Mouse (Mus musculus) G1E (cell line): ENCODE results near the gene Siae. TPM values are rescaled to one million over a fixed set of nuclear protein-coding genes. Genes with fewer than 3 reads are reported as not detected.

Source experiments
- ATAC-seq: 2 replicates; pipeline ENCODE4 v1.8.0; 2016; ENCODE audit warnings: mild to moderate bottlenecking; ENCODE audit not compliant: insufficient number of reproducible peaks, poor library complexity, low FRiP score, severe bottlenecking; ENCODE audit errors: extremely low read depth
- DNase-seq: peaks from one replicate; pipeline ENCODE4 v3.0.0; 2012; ENCODE audit warnings: low spot score
- H3K27me3 ChIP-seq: 2 replicates; pipeline ENCODE4 v1.6.1; 2012; ENCODE audit warnings: mild to moderate bottlenecking, low read length, inconsistent platforms; ENCODE audit not compliant: insufficient read depth
- H3K36me3 ChIP-seq: replicated peaks from 2 replicates; pipeline ENCODE3; 2012; ENCODE audit warnings: mild to moderate bottlenecking, inconsistent platforms
- H3K4me1 ChIP-seq: 2 replicates; pipeline ENCODE4 v1.6.1; 2012; ENCODE audit warnings: low read depth, low read length, inconsistent platforms, mixed read lengths; ENCODE audit not compliant: insufficient read depth
- H3K4me3 ChIP-seq: 2 replicates; pipeline ENCODE4 v1.5.1; 2012; ENCODE audit warnings: low read depth, mild to moderate bottlenecking, inconsistent platforms, low read length, moderate library complexity, mixed read lengths
- H3K9me3 ChIP-seq: replicated peaks from 2 replicates; pipeline ENCODE4 v1.6.1; 2012; ENCODE audit warnings: inconsistent platforms
- CTCF ChIP-seq: IDR thresholded peaks from 2 replicates; pipeline ENCODE4 v1.5.1; 2012; ENCODE audit warnings: low read depth, low read length, inconsistent platforms, mixed read lengths
- GATA1 ChIP-seq: IDR thresholded peaks from 2 replicates; pipeline ENCODE4 v1.6.1; 2012; ENCODE audit warnings: borderline replicate concordance, low read length, inconsistent platforms, mixed read lengths
- GATA2 ChIP-seq: IDR thresholded peaks from 2 replicates; pipeline ENCODE4 v1.6.1; 2012; ENCODE audit warnings: low read depth, low read length, inconsistent platforms, borderline replicate concordance
- POLR2AphosphoS5 ChIP-seq: IDR thresholded peaks from 2 replicates; pipeline ENCODE4 v1.6.1; 2012; ENCODE audit warnings: low read depth, low read length, inconsistent platforms; ENCODE audit not compliant: insufficient replicate concordance
- TAL1 ChIP-seq: conservative IDR thresholded peaks from 2 replicates; pipeline ENCODE4 v1.6.1; 2012; ENCODE audit warnings: low read depth, low read length, inconsistent platforms, mixed read lengths
- polyA plus RNA-seq: library from polyadenylated mRNA; stranded (reverse); fragments of >175 nt; gene quantifications from 2 replicates; pipeline ENCODE4 v1.2.3, GENCODE M21; 2012
- total RNA-seq, 2 experiments: library from RNA; stranded (forward) in 1 of 2; stranded (reverse) in 1 of 2; fragments of 200-1000 nt in 1 of 2; fragments of >200 nt in 1 of 2; fragmentation: Nextera tagmentation in 1 of 2; gene quantifications; 2 replicates each; pipeline ENCODE4 v1.2.3; 2014 to 2017

The Siae gene
- total and polyA plus RNA-seq, 3 experiments: 1.9 to 98.8 (median 44.5) TPM

DNA sequence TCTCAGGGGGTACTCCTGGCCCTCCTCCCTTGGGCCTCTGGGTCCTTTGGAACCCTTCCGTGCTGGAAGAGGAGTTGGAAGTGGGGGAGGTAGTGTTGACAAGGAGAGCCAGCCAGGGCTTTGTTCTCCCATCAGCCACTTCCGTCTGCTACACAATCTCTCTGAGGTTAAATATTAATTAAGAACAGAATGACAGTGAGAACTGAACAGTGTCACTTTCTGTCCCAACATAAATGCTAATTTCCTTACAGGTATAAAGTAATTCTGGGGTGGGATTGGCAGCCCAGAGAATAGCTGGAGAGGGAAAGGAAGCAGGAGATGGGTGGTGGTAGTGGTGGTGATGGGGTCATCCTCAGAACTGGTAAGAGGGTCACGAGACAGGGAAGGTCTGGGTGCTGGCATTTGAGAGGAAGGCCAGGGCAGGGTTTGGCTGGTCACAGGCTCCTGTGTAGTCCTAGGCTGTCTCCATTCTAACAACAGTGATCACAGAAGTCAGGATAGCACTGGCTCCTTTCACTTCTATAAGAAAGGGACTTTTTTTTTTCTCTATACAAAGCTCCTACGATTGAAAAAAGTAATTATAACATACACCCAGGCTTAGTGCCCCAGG, 13.2 kb downstream of the Siae start:
- no peak for ATAC-seq
- Histone ChIP-seq H3K4me3 (no peak overlapping the region; the same call in 1 of the 2 replicates), H3K9me3 (no peaks in the 10 kb centered on the region), H3K27me3 (no peaks in the 10 kb centered on the region), H3K4me1 (peaks cover 99% of the 10 kb centered on the region), H3K36me3 (no peaks in the 10 kb centered on the region)
- TF ChIP-seq TAL1 (no peak), GATA2 (no peak), GATA1 (no peak), CTCF (no peak), POLR2AphosphoS5 (no peak)
- no peak for DNase-seq

DNA sequence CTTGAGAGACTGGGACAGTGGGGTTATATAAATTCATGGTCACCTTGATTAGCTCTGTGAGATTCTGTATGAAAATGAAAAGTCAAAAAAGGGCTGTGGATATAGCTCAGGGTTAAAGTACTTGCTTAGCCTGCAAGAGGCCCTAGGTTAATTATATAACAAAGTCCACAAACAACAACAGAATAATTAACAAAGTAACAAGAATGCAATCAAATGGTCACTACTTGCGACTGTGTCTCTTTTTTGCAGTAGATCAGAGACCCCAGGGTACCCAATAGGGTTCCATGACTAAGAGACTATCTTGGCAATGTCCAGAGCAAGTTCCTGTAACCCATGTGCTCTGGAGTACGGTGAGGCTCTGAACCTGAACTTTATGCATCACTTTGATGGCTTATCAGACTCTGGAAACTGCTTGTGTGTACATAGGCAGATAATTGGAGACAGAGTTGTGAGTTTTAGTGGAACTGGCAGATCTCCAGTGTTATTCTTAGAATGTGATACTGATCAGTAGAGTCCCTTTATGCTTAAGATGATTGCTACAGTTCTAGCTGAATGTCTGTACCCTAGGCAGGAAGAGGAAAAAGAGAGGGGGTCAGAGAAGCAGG, 13.8 kb downstream of the Siae start:
- peaks cover 98% of the 10 kb centered on the region for H3K4me1 ChIP-seq
- no peaks in the 10 kb centered on the region for H3K36me3 ChIP-seq
- DNase-seq (no peak), ATAC-seq (peak; percentile 40)
- TF ChIP-seq POLR2AphosphoS5: no peak
- TF ChIP-seq GATA2: no peak
- no peak for TF ChIP-seq CTCF
- no peak for TF ChIP-seq GATA1
- TF ChIP-seq TAL1: no peak
- no peaks in the 10 kb centered on the region for H3K9me3 ChIP-seq
- H3K4me3 ChIP-seq: no peak overlapping the region; the same call in 1 of the 2 replicates
- no peaks in the 10 kb centered on the region for H3K27me3 ChIP-seq

DNA sequence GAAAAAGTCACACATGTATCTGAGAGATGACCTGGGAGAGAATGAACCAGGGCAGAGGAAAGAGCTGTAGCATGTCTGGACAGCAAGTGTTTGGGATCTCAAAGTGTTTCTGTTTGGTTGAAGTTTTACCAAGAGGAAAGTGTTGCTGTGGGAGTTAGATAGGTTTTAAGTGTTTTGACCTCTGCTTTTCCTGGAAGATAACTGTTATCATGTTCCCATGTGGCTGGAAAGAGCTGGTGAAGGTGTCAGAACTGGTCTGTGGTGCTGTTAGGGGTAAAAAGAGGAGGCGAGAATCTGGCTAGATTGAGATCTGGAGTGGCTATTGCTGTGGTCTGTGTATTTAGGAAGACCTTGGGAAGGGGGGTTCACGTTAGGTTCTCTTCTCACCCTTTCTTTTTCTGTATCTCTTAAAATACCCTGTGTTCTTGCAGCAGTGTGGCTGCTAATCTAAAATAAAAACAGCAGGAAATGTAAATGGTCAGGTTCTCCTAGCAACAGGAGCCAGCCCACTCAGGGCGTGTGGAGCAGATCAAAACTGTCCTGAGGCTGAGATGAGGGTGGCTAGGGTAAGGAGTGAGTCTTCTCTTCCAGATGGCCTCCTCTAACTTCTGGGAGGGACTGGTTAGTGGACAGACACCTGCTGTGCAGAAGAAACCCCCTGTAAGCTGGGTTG, 16.8 kb downstream of the Siae start:
- H3K4me1 ChIP-seq: peaks cover 90% of the 10 kb centered on the region
- peaks cover 3% of the 10 kb centered on the region for H3K36me3 ChIP-seq
- peak overlapping the region; percentile 5; the same call in 1 of the 2 replicates for H3K4me3 ChIP-seq
- DNase-seq (no peak), ATAC-seq (peak; percentile 30)
- H3K27me3 ChIP-seq: no peaks in the 10 kb centered on the region
- no peaks in the 10 kb centered on the region for H3K9me3 ChIP-seq
- TF ChIP-seq CTCF (no peak), TAL1 (peak; percentile 59)

DNA sequence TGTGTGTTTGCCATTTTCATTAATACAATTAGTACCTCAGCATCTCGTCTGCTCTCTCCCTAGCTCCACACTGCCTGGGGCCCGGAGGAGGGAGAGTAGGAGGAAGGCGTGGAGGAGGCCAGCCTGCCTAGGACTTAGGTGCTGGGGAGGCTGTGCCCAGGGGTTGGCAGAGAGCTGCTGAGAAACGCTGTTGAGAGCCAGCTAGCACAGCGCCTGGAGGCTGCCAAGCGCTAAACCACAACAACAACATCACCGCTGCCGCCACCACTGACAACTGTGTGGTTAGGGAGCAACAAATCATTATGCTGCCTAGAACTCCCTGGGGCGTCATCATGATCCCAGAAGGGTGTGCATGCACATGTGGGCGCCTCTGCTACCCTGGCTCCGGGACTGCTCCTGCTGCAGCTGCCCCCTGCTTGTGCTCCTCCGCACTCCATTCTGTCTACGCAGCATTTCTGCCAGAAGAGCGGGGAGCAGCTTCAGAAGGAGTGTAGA, 21.0 kb downstream of the Siae start:
- DNase-seq: no peak
- Histone ChIP-seq H3K27me3 (no peaks in the 10 kb centered on the region), H3K36me3 (peaks cover 3% of the 10 kb centered on the region), H3K4me1 (peaks cover 51% of the 10 kb centered on the region), H3K4me3 (no peak overlapping the region; the same call in 1 of the 2 replicates), H3K9me3 (no peaks in the 10 kb centered on the region)
- ATAC-seq: no peak
- TF ChIP-seq POLR2AphosphoS5 (no peak), TAL1 (no peak), GATA1 (no peak), CTCF (no peak), GATA2 (no peak)

DNA sequence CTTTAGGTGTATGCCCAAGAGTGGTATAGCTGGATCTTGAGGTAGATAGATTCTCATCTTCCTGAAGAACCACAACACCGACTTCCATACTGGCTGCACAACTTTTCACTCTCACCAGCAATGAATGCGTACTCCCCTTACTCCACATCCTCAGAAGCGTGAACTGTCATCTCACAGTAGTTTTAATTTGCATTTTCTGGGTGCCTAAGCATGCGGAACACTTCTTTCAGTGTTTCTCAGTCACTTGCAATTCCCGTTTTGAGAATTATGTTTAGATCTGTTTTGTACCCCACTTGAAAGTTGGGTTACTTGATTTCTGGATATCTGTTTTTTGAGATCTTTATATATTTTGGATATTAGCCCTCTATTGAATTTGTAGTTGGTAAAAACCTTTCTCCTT, 28.1 kb downstream of the Siae start:
- Histone ChIP-seq H3K27me3 (no peaks in the 10 kb centered on the region), H3K36me3 (no peaks in the 10 kb centered on the region), H3K4me1 (peaks cover 8% of the 10 kb centered on the region), H3K4me3 (no peak overlapping the region), H3K9me3 (no peaks in the 10 kb centered on the region)
- TF ChIP-seq GATA1 (no peak), POLR2AphosphoS5 (no peak), GATA2 (no peak), CTCF (no peak), TAL1 (no peak)
- no peak for ATAC-seq
- DNase-seq: no peak

DNA sequence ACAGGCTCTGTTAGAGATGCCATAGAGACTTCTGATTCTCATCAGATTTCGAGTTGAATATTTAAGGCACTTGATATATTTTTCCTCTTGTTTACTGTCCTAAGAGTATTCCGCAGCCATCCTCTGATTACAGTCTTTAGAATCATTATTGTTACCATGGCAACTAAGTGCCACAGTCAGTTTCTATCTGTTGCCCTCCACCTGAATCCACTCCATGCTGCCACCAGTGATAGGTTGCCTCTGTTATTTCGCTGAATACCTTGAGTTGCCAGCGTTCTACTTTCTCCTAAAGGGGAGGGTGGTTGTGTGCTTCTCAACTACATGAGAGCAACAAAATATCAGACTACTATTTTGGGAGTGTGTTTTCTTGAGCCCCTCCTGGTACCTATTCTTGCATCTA, 31.2 kb downstream of the Siae start:
- Histone ChIP-seq H3K4me3 (no peak overlapping the region), H3K9me3 (peaks cover 5% of the 10 kb centered on the region), H3K36me3 (no peaks in the 10 kb centered on the region), H3K27me3 (no peaks in the 10 kb centered on the region), H3K4me1 (peaks cover 20% of the 10 kb centered on the region)
- ATAC-seq (no peak), DNase-seq (no peak)
- TF ChIP-seq TAL1 (no peak), CTCF (no peak), GATA1 (no peak), POLR2AphosphoS5 (no peak), GATA2 (no peak)
